Mouse (Mus musculus) testis, adult 2 months (tissue): ENCODE results near the gene Pik3c2g.

Experiments
- CTCF ChIP-seq: fragments of 200-500 bp; IDR thresholded peaks from 2 replicates; pipeline ENCODE4 v1.5.1; 2012; ENCODE audit warnings: low read depth, mild to moderate bottlenecking, inconsistent platforms, low read length, moderate library complexity; ENCODE audit not compliant: control insufficient read depth, insufficient read depth, insufficient replicate concordance
- POLR2A ChIP-seq: fragments of 200-500 bp; IDR thresholded peaks from 2 replicates; pipeline ENCODE4 v1.6.1; 2012; ENCODE audit warnings: low read depth, mild to moderate bottlenecking, inconsistent platforms, low read length, moderate library complexity; ENCODE audit not compliant: control insufficient read depth

GRCm38 (mm10) chr6:139887175-139887574, 300.2 kb downstream of the Pik3c2g start:
- TF ChIP-seq CTCF (no peak), POLR2A (no peak)
